Mouse (Mus musculus): ENCODE measurements around the gene Prtn3. TPM values are rescaled to one million over a fixed set of nuclear protein-coding genes. Genes with fewer than 3 reads are reported as not detected.
A peak's percentile ranks its signal among the peaks of the same experiment; 100 is the strongest.

Gene Prtn3
- total and polyA plus RNA-seq, 2 experiments from 2014 or later = 0.74 TPM; not detected in 1

GRCm38 (mm10) chr10:79914131-79914947, 40.1 kb downstream of the Prtn3 start:
- Histone ChIP-seq H3K4me1 (ENCODE audit: control insufficient read depth, insufficient read depth) (peaks cover 27% of the 10 kb centered on the region), H3K4me3 (ENCODE audit: low read depth, low read length) (no peak overlapping the region), H3K9ac (replicated peaks; ENCODE audit: low read depth, low read length) (peak overlapping the region; percentile 5; the same call in 1 of the 2 replicates), H3K9me3 (replicated peaks; ENCODE audit: control insufficient read depth, low read length) (no peaks in the 10 kb centered on the region), H3K27me3 (ENCODE audit: control insufficient read depth, insufficient read depth, low read length) (peaks cover 21% of the 10 kb centered on the region), H3K4me2 (ENCODE audit: low read depth, low read length) (no peak overlapping the region), H3K36me3 (replicated peaks; ENCODE audit: control insufficient read depth, insufficient read depth, low read length) (peaks cover 20% of the 10 kb centered on the region), H3K27ac (ENCODE audit: low read depth) (0 out of 2 replicates have a peak overlapping the region, but pooled peaks have one; percentile 11)
- DNase-seq (ENCODE audit: low spot score) (no peak), ATAC-seq (ENCODE audit: insufficient read depth, low read depth) (peak; percentile 14; the same call in 1 of the 2 replicates)
- no peak for TF ChIP-seq EP300 (IDR thresholded peaks at IDR 0.05; ENCODE audit: low read depth)
- no peak for TF ChIP-seq CTCF (IDR thresholded peaks at IDR 0.05; ENCODE audit: low read depth)
- WGBS = 58% methylated on average over 11 of the region's 11 CpGs

- H3K4me2 ChIP-seq (ENCODE audit: low read depth, low read length) = no peak overlapping the region; the same call in 1 of the 2 replicates
- 63% methylated on average over 7 of the region's 7 CpGs for WGBS
- no peak overlapping the region for H3K27ac ChIP-seq (ENCODE audit: low read depth)
- peaks cover 19% of the 10 kb centered on the region for H3K36me3 ChIP-seq (replicated peaks; ENCODE audit: control insufficient read depth, insufficient read depth, low read length)
- peak overlapping the region; percentile 5; the same call in 1 of the 2 replicates for H3K9ac ChIP-seq (replicated peaks; ENCODE audit: low read depth, low read length)
- no peak overlapping the region for H3K4me3 ChIP-seq (ENCODE audit: low read depth, low read length)
- H3K9me3 ChIP-seq (replicated peaks; ENCODE audit: control insufficient read depth, low read length) = no peaks in the 10 kb centered on the region
- no peak for TF ChIP-seq EP300 (IDR thresholded peaks at IDR 0.05; ENCODE audit: low read depth)
- TF ChIP-seq CTCF (IDR thresholded peaks at IDR 0.05; ENCODE audit: low read depth) = no peak
- ATAC-seq (ENCODE audit: insufficient read depth, low read depth) (no peak), DNase-seq (ENCODE audit: low spot score) (no peak)
- H3K4me1 ChIP-seq (ENCODE audit: control insufficient read depth, insufficient read depth) = peaks cover 27% of the 10 kb centered on the region
- H3K27me3 ChIP-seq (ENCODE audit: control insufficient read depth, insufficient read depth, low read length) = peaks cover 28% of the 10 kb centered on the region
These were observed 40.8 kb downstream of the Prtn3 start for GRCm38 (mm10) chr10:79914948-79915596.

- no peaks in the 10 kb centered on the region for H3K9me3 ChIP-seq (replicated peaks; ENCODE audit: control insufficient read depth, low read length)
- TF ChIP-seq CTCF (IDR thresholded peaks at IDR 0.05; ENCODE audit: low read depth) (no peak), EP300 (IDR thresholded peaks at IDR 0.05; ENCODE audit: low read depth) (no peak)
- peaks cover 9% of the 10 kb centered on the region for H3K36me3 ChIP-seq (replicated peaks; ENCODE audit: control insufficient read depth, insufficient read depth, low read length)
- peaks cover 27% of the 10 kb centered on the region for H3K4me1 ChIP-seq (ENCODE audit: control insufficient read depth, insufficient read depth)
- peak overlapping the region; percentile 86 for H3K4me3 ChIP-seq (ENCODE audit: low read depth, low read length)
- peaks cover 38% of the 10 kb centered on the region for H3K27me3 ChIP-seq (ENCODE audit: control insufficient read depth, insufficient read depth, low read length)
- no peak for DNase-seq (ENCODE audit: low spot score)
- H3K4me2 ChIP-seq (ENCODE audit: low read depth, low read length) = peak overlapping the region; percentile 94
- no peak for ATAC-seq (ENCODE audit: insufficient read depth, low read depth)
- WGBS = 6% methylated on average over 8 of the region's 8 CpGs
- H3K9ac ChIP-seq (replicated peaks; ENCODE audit: low read depth, low read length) = peak overlapping the region; percentile 97
- H3K27ac ChIP-seq (ENCODE audit: low read depth) = peak overlapping the region; percentile 80; the same call in 1 of the 2 replicates
These were observed 41.8 kb downstream of the Prtn3 start for GRCm38 (mm10) chr10:79916081-79916480.

- Histone ChIP-seq H3K4me3 (ENCODE audit: low read depth, low read length) (peak within 1 kb of the TSS; percentile 86), H3K27ac (ENCODE audit: low read depth) (peak within 1 kb of the TSS; percentile 80), H3K36me3 (replicated peaks; ENCODE audit: control insufficient read depth, insufficient read depth, low read length) (peaks cover 3% of the 10 kb centered on the region; the same call in 1 of the 2 replicates), H3K9ac (replicated peaks; ENCODE audit: low read depth, low read length) (peak within 1 kb of the TSS; percentile 97), H3K9me3 (replicated peaks; ENCODE audit: control insufficient read depth, low read length) (no peaks in the 10 kb centered on the region), H3K4me2 (ENCODE audit: low read depth, low read length) (peak within 1 kb of the TSS; percentile 94), H3K4me1 (ENCODE audit: control insufficient read depth, insufficient read depth) (peaks cover 33% of the 10 kb centered on the region), H3K27me3 (ENCODE audit: control insufficient read depth, insufficient read depth, low read length) (peaks cover 47% of the 10 kb centered on the region)
- no peak for TF ChIP-seq EP300 (IDR thresholded peaks at IDR 0.05; ENCODE audit: low read depth)
- TF ChIP-seq CTCF (IDR thresholded peaks at IDR 0.05; ENCODE audit: low read depth) = no peak
- 2% methylated on average over 40 of the region's 42 CpGs for WGBS
- ATAC-seq (ENCODE audit: insufficient read depth, low read depth) (peak; percentile 81), DNase-seq (ENCODE audit: low spot score) (peak; percentile 84)
These were observed 42.7 kb downstream of the Prtn3 start, which contains the start of gene Kiss1r for GRCm38 (mm10) chr10:79916808-79917531. Gene Kiss1r, plus strand, starts transcription at chr10:79916971.

- ATAC-seq (ENCODE audit: insufficient read depth, low read depth) = no peak
- 0 out of 2 replicates have a peak overlapping the region, but pooled peaks have one; percentile 97 for H3K9ac ChIP-seq (replicated peaks; ENCODE audit: low read depth, low read length)
- no peaks in the 10 kb centered on the region for H3K9me3 ChIP-seq (replicated peaks; ENCODE audit: control insufficient read depth, low read length)
These were observed 43.3 kb downstream of the Prtn3 start for GRCm38 (mm10) chr10:79917532-79918100.

More at GRCm38 (mm10) chr10:79917532-79918100, 43.3 kb downstream of the Prtn3 start:
- no peaks in the 10 kb centered on the region for H3K36me3 ChIP-seq (replicated peaks; ENCODE audit: control insufficient read depth, insufficient read depth, low read length)
- peak overlapping the region; percentile 86; the same call in 1 of the 2 replicates for H3K4me3 ChIP-seq (ENCODE audit: low read depth, low read length)
- H3K4me2 ChIP-seq (ENCODE audit: low read depth, low read length) = peak overlapping the region; percentile 94; the same call in 1 of the 2 replicates
- H3K27me3 ChIP-seq (ENCODE audit: control insufficient read depth, insufficient read depth, low read length) = peaks cover 53% of the 10 kb centered on the region
- 74% methylated on average over 5 of the region's 5 CpGs for WGBS
- no peak overlapping the region for H3K27ac ChIP-seq (ENCODE audit: low read depth)
- DNase-seq (ENCODE audit: low spot score) = no peak
- TF ChIP-seq CTCF (IDR thresholded peaks at IDR 0.05; ENCODE audit: low read depth) = no peak
- TF ChIP-seq EP300 (IDR thresholded peaks at IDR 0.05; ENCODE audit: low read depth) = no peak
- H3K4me1 ChIP-seq (ENCODE audit: control insufficient read depth, insufficient read depth) = peaks cover 33% of the 10 kb centered on the region
